Mouse (Mus musculus) frontal cortex, postnatal 25 days (tissue): ENCODE measurements around the gene Foxo6.

Source experiments
- DNase-seq, 2 experiments: peaks; one replicate each; pipeline ENCODE4 v3.0.0; 2022; ENCODE audit warnings: low spot score in 2 of 2

The Foxo6 gene

DNA sequence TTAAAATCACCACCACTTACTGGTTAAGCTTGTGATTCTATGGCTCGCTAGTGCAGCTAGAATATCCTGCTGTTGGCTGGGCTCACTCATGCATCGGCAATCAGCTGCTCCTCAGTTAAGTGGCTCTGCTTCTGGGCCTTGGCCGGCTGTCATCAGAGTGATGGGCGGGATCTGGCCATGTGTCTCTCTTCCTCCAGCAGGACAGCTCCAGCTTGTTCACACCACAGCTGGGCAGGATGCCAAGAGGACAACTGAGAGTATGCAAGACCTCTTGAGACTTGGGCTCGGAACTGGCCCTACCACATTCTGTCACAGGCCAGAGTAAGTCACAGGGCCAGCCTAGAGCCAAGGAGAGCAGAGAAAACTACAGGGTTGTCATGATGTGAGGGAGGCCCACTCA, 39.7 kb downstream of the Foxo6 start:
- DNase-seq = no peak

DNA sequence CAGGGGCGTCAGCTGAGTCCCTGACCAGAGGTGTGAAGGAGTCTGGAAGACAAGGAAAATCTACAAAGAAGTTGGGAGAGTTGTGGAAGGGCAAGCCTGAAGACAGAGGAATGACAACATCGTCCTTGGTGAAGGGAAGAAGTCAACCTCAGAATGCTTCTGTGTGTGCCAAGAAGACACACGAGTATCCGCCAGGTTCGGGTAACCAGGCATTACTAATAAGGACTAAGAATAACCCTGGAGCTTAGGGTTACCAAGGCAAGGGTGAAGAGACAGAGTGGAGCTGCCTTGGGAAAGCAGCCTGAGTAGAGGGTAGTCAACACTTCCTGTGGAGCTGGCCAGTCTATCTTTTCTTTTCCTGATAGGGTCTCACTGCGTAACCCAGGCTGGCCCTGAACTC, 41.1 kb downstream of the Foxo6 start:
- no peak for DNase-seq

DNA sequence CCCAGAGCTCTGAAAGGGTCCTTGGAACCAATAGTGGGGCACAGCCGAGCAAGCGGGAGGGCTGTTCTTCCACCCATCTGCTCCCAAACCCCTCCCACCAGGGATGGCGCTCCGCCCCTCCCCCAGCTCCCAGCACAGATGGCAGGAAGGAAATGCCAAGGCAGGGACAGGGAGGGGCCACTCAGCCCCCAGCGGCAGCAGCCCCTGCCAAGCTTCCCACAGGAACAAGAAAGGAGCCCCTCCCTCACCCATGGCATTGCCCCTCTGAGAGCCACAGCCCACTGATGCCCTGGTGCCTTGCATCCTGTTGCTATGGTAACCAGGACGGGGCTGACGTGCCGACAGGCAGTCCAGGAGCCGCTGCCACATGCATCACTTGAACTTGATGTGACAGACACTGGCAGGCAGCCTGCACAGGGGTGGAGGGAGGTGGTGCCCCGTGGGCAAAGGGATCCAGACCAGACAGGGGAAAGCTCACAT, 44.3 kb downstream of the Foxo6 start:
- peak in 1 of 2 experiments; percentile 62 for DNase-seq

DNA sequence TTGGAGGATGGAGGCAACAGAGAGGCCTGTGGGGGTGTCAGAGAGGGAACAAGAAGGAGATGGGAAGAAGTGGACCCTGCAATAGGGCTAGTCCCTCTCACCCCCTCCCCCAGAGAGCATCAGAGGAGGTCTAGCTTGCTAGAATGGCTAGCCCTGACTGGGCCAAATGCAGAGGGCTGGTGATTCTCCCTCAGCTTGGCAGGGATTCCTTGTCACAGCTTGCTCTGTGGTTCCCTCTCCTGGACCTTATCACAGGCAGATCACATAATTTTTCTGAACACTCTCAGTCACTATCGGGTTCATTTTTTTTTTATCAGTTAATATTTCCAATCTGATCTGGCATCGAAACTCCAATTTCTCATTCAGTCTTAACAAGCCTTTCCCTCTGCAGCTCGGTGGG, 46.0 kb downstream of the Foxo6 start:
- DNase-seq = no peak

DNA sequence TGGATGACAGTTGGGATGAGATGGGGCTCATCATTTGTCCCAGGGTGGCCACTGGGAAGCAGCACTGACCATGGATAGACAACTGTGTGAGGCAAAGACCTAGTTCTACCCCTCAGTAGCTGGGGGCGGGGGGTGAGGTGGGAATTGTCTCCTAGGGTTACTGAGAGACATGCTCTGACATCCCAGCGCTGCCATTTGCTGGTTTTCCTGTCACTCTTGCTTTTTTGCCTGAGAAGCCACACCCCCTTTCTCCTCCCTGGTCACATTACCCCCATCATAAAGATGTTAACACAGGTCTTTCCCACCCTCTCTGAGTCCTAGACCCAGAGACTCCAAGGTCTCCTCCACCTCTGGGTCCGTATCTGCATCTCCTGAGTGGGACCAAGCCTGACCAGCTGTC, 47.7 kb downstream of the Foxo6 start:
- DNase-seq = no peak

DNA sequence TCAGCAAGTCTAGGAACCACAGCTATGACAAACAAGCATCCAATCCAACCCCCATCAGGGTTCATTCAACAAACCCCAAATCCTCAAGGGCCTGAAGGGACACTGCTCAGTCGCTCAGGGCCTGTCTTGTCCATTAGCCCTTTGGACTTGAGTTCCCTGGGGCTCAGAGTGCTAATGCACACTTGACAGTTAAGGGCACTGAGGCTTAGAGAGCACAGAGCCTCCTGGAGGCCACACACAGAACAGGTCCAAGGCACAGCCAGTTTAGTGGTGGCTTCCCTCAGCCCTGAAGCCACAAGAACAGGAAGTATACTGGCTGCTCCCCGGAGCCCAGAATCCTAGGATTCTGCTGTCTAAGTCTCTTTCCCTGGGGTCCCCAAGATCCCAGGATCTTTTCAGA, 53.9 kb downstream of the Foxo6 start:
- DNase-seq = no peak

DNA sequence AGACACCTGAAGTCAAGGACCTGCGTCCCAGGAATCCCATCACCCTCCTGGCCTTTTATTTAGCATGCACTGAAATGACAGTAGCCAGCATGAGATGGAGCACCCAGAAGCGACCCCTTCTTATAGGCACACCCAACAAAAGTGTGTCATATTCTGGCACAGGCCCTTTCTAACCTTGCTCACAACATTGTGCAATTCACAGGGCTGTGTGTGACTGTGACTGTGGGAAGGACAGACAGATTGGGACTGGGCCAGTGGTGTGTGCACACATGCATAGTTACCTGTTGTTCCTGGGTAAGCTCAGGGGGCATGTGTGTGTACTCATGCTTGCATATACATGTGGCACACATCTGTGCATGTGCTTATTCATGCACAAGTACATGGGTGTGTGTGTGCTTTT, 54.6 kb downstream of the Foxo6 start:
- no peak for DNase-seq

DNA sequence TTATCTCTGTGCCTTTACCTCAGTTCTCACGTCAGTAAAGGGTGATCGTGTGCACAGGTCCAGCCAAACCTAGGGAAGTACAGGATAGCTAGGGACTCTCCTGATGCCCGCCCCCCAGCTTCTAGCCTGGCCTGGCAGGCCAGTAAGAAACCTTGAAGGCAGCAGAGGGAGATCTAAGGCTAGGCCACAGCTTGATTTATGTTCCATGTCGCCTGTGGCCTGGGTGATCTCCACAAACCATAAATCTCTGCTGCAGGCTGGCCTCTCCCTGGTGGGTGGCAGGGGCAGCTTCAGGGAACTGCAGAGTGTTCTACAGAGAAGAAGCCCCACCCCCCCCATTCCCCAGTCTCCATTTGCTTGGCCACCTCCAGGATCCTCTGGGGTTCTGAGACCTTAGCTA, 55.2 kb downstream of the Foxo6 start:
- no peak for DNase-seq

DNA sequence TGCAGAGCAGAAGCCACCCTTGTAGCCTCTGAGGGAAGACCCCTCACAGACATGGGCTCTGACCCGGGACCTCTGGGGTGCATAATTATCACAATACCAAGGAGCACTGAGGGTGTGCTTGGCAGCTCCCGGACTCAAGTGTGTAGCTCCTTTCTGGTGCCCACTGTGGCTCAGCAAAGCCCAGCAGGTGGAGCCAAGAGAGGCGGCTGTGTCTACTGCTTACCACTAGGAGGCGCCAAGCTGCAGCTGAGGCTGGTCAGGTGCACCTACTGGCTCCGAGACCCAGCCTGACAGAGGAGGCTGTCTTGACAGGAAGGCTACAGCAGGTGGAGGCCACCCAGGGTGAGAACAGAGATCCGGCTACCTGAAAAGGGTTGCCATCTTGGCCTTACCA, 56.9 kb downstream of the Foxo6 start:
- peak in 1 of 2 experiments; percentile 55 for DNase-seq

DNA sequence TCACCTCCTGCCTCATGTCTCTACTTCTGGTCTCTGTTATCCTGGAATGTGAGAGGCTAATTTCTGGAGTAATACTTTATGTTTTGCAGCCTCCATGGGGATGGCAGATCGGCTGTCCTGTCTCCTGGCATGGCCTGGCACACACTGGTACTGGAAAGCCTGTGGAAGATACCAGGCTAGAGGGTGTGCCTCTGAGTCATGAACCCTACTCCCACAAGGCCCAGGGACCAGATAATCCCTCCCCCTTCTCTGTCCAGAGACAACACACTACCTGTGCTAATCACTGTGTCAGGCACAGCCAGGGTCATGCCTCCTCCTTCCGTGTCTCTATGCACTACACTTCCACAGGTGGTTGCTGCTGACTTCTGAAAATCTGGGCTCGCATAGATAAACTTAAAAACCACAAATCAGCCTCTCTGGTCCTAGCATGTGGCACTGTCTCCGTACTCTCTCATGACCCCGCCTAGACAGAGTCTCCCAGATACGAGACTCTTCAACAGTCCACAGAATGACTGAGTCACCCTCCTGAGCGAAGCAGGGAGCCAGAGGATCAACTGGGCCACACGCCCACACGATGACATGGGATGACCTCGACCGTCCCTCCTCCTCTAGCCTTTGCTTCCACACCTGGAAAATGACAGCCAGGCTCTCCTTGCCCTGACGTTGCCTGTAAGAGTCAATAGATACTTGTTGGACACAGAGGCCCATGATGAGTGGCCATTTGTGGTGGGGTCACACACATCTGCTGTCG, 57.5 kb downstream of the Foxo6 start:
- DNase-seq = no peak

DNA sequence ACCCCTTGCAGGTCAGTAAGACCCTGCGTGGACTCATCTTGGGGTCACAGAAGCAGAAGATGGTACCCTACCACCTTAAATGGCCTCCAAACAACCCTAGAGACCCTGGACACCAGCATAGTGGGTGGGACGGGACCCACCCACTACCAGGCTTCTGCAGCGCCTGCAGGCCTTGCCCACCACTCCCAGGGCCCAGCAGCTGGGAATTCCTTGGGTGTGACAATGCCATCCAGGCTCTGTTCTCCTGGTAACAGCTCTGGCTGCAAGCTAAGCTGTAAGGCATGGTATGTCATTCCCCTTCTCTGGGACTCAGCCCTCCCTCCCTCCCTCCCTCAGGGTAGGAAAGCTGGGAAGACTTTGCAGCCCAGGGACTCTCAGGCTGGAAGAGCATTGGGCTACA, 58.5 kb downstream of the Foxo6 start:
- DNase-seq = no peak

DNA sequence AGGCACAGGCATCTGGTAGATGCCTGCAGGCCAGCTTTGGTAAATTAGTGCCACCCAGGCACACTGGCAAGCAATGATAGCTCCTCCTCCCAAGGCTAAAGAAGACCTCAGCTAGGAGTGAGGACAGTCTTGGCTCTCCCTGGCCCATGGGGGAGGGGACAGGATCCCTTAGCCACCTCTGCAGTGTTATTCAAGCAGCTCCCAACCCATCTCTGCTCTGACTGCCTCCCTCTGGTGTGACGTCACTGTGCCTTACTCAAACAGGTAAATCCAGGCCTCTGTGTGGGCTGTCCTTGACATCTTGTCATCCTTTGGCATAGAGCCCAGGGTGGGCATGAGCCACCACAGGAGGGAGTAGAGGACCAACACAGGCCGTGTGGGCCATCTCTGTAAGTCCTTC, 59.9 kb downstream of the Foxo6 start:
- no peak for DNase-seq

DNA sequence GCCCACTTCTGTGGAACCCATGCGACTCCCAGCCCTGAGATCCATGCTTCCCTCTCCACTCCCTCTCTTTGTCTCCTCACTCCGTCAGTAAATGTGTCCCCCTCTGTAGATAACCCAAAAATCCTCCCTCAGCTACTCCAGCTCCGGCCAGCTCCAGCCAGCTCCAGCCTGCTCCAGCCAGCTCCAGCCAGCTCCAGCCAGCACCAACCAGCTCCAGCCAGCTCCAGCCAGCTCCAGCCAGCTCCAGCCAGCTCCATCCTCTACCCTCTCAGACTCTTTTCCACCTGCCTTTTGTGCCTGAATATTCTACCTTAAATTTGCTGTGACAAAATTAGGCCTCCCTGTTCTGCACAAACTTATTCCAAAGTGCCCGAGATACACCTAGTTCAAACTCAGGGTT, 60.5 kb downstream of the Foxo6 start:
- DNase-seq = no peak

DNA sequence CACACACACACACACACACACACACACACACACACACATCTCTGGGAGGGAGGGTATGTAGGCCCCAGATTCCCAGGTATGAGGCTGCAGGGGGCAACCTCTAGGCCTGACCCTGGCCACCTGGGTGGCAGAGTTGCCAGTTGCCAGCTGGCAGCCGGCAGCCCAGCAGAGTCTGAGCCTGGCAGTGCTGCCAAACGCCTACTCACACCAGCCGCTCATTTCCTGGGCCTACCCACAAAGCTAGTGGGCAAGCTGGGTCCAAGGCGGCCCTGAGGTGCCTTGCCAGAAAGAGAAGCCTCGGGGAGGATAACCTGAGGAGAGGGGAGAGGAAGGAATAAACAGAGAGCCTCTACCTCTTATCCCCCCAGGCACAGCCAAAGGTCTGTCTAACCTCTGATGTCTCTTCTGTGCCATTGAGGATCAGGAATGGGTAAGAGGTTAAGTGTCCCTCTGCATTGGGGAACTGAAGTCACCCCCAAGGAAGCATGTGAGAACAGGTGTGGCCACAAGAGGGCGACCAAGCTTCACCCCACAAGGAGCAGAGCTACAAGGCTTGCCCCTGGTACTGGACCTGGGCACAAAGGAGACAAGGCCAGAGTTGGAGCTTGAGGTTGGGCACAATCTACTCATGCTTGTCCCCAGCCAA, 61.9 kb downstream of the Foxo6 start:
- peak; percentile 63 to 73 for DNase-seq

DNA sequence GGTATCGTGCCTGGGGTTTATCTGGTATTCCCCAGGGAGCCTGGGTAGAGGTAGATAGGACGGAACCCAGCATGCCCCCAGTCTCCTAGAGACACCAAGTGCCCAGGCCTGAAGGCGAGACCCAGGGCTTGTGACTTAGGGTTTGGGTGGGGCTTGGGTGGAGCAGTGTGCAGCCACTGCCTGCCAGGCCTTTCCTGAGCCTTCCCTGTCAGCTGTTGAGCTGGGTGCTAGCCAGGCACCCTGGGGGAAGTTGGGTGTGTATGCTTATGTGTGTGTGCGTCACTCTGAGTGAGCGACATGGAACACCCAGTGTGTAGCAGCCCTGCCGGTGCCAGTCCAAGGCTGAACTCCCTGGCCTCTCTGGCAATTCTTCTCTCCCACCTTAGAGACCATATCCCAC, 63.3 kb downstream of the Foxo6 start:
- DNase-seq = no peak

DNA sequence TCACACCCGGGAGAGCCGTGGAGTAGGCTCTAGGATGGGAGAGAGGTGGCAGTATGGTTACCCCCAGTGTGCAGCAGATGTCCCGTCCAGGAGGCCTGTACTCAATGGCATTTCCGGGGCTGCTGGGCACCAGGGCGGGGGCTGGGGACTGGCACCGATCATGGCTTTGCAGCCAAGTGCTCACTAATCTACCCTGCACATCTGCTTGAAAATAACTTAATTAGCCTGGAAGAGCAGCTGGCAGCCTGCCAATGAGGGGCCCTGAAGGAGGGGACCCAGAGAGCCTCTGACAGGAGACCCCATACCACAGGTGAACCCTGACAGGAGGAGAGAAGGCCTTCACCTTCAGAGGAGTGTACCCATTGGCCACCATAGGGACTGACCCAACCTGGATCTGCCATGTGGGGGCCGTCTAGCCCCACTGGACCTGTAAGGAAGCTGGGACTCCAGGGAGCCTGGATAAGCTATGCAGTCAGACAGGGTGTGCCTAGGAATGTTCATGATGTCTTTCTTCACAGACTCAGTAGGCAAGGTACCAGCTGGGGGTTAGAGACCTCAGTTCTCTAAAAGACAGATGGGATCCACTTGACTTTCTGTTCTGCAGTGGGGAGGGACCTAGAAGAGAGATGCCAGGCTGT, 63.9 kb downstream of the Foxo6 start:
- no peak for DNase-seq

DNA sequence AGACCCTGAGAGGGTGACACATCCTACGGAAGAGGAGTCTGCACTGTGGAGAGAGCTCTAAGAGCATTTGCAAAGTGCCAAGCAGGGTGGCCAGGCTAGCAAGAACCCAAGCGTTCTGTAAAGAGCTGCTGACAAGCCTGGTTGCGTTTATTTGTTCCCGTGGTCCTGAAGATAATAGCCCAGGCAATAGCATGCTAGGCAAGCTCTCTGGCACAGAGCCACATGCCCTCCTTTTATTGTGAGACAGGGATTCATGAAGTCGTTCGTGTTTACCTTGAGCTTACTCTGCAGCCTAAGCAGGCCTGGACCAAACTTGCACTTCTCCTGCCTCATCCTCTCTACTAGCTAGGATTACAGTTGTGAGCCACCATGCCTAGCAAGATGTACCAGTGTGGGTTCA, 65.4 kb downstream of the Foxo6 start:
- DNase-seq = no peak

DNA sequence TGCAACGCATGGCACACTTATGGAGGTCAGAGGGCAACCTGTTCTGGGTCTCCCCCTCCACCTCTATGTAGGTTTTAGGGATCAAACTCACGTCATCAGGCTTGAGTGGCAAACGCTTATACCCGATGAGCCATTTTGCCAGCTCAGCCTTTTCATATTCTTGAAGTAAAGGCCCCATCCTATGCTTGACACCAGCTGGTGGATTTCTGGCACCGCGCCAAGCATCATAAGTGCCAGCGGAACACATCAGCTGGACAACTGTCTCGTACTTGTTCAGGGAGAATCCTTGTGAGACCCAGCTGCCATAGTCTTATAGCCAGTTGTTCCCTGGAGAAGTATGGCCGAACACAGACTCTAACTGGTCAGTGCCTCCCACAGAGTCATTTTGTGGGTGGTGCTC, 68.3 kb downstream of the Foxo6 start:
- no peak for DNase-seq
